Mouse (Mus musculus) gastrocnemius, adult 2 months (tissue): Measurements from ENCODE around the gene Cdkn3. TPM values are rescaled to one million over a fixed set of nuclear protein-coding genes. Genes with fewer than 3 reads are reported as not detected.

Experiments used
- DNase-seq: peaks from one replicate; pipeline ENCODE4 v3.0.0; 2022
- H3K27ac ChIP-seq: fragments of 200-600 bp; 2 replicates; pipeline ENCODE4 v1.8.1; 2022; ENCODE audit warnings: mild to moderate bottlenecking
- H3K4me3 ChIP-seq: fragments of 200-600 bp; 2 replicates; pipeline ENCODE4 v1.8.1; 2022; ENCODE audit warnings: mild to moderate bottlenecking, moderate library complexity
- CTCF ChIP-seq: fragments of 200-600 bp; IDR thresholded peaks from 2 replicates; pipeline ENCODE4 v1.8.1; 2022; ENCODE audit warnings: antibody characterized with exemption, mild to moderate bottlenecking, moderate library complexity
- intact Hi-C: fragments of 180-260 bp; cut with DNase I; formaldehyde crosslinking; loops from one replicate; pipeline ENCODE4 v1.15.1; 2025
- total RNA-seq, 2 experiments: library from RNA; stranded (reverse); gene quantifications; 2 replicates each; pipeline ENCODE4 v1.2.3; 2021

Gene Cdkn3
- total RNA-seq, 2 experiments from 2014 or later, result not detected

- Histone ChIP-seq H3K4me3 (no peak overlapping the region), H3K27ac (no peak overlapping the region)
- intact Hi-C loops, result no loop called here
- no peak for DNase-seq
- TF ChIP-seq CTCF, result no peak
These were observed 4.5 kb upstream of the Cdkn3 start for GRCm38 (mm10) chr14:46755851-46756250.

GRCm38 (mm10) chr14:46757736-46758135, 2.6 kb upstream of the Cdkn3 start:
- intact Hi-C loops, result no loop called here
- TF ChIP-seq CTCF, result no peak
- no peak for DNase-seq

GRCm38 (mm10) chr14:46759970-46760354, 379 bp upstream of the Cdkn3 start:
- no peak overlapping the region for H3K27ac ChIP-seq
- TF ChIP-seq CTCF, result no peak
- intact Hi-C loops, result no loop called here
- DNase-seq, result no peak
- H3K4me3 ChIP-seq, result peak overlapping the region; percentile 92

More at GRCm38 (mm10) chr14:46757736-46758135, 2.6 kb upstream of the Cdkn3 start:
- Histone ChIP-seq H3K27ac (no peak overlapping the region), H3K4me3 (no peak overlapping the region)

GRCm38 (mm10) chr14:46761186-46761585, 845 bp downstream of the Cdkn3 start:
- H3K27ac ChIP-seq, result no peak overlapping the region
- intact Hi-C loops, result no loop called here
- no peak for DNase-seq
- peak overlapping the region; percentile 92 for H3K4me3 ChIP-seq
- TF ChIP-seq CTCF, result no peak

GRCm38 (mm10) chr14:46767116-46767515, 6.8 kb downstream of the Cdkn3 start:
- intact Hi-C loops, result no loop called here
- no peak for DNase-seq
- Histone ChIP-seq H3K4me3 (no peak overlapping the region), H3K27ac (no peak overlapping the region)
- TF ChIP-seq CTCF, result no peak

GRCm38 (mm10) chr14:46770036-46770435, 9.7 kb downstream of the Cdkn3 start:
- Histone ChIP-seq H3K4me3 (no peak overlapping the region), H3K27ac (no peak overlapping the region)
- intact Hi-C loops, result no loop called here
- DNase-seq, result no peak
- no peak for TF ChIP-seq CTCF

- no peak for DNase-seq
- intact Hi-C loops, result no loop called here
- no peak for TF ChIP-seq CTCF
These were observed 18.4 kb downstream of the Cdkn3 start for GRCm38 (mm10) chr14:46778756-46779155.

GRCm38 (mm10) chr14:46779217-46779616, 18.9 kb downstream of the Cdkn3 start:
- TF ChIP-seq CTCF, result peak; percentile 37; the same call in 1 of the 2 replicates
- intact Hi-C loops, result no loop called here

More at GRCm38 (mm10) chr14:46778756-46779155, 18.4 kb downstream of the Cdkn3 start:
- H3K4me3 ChIP-seq, result no peak overlapping the region
- H3K27ac ChIP-seq, result no peak overlapping the region

GRCm38 (mm10) chr14:46781086-46781485, 20.7 kb downstream of the Cdkn3 start:
- DNase-seq, result no peak
- H3K27ac ChIP-seq, result no peak overlapping the region
- intact Hi-C loops, result no loop called here
- no peak for TF ChIP-seq CTCF
- no peak overlapping the region for H3K4me3 ChIP-seq

More at GRCm38 (mm10) chr14:46779217-46779616, 18.9 kb downstream of the Cdkn3 start:
- DNase-seq, result no peak
- Histone ChIP-seq H3K4me3 (no peak overlapping the region), H3K27ac (no peak overlapping the region)

GRCm38 (mm10) chr14:46782187-46782828, 22.0 kb downstream of the Cdkn3 start:
- DNase-seq, result no peak
- Histone ChIP-seq H3K27ac (no peak overlapping the region), H3K4me3 (no peak overlapping the region)
- intact Hi-C loops, result no loop called here
- no peak for TF ChIP-seq CTCF

- DNase-seq, result no peak
- Histone ChIP-seq H3K4me3 (no peak overlapping the region), H3K27ac (no peak overlapping the region)
- no peak for TF ChIP-seq CTCF
- intact Hi-C loops, result no loop called here
These were observed 23.1 kb downstream of the Cdkn3 start for GRCm38 (mm10) chr14:46783327-46783926.

- H3K4me3 ChIP-seq, result no peak overlapping the region
- H3K27ac ChIP-seq, result no peak overlapping the region
- DNase-seq, result no peak
- intact Hi-C loops, result loop anchor here (5.0 kb wide), 1 partner anchor 37 kb away; the partner anchor contains the start of gene Gmfb
- no peak for TF ChIP-seq CTCF
These were observed 24.9 kb downstream of the Cdkn3 start for GRCm38 (mm10) chr14:46785247-46785646.

- H3K27ac ChIP-seq, result peak overlapping the region; percentile 92
- H3K4me3 ChIP-seq, result peak overlapping the region; percentile 93
- no peak for TF ChIP-seq CTCF
- no peak for DNase-seq
- intact Hi-C loops, result loop anchor here (5.0 kb wide), 1 partner anchor 35 kb away; the partner anchor contains the start of gene Gmfb
These were observed 27.1 kb downstream of the Cdkn3 start for GRCm38 (mm10) chr14:46787454-46787786.
